8 mouse cellular contexts compared by ENCODE assay signal in genomic region chr2:32288371-32288931, GRCm38 (mm10). TPM values are rescaled to one million over a fixed set of nuclear protein-coding genes. Genes with fewer than 3 reads are reported as not detected.
DNase-seq lines count a peak whose midpoint lies in the region; ATAC-seq and TF ChIP-seq lines count a peak whose summit lies in the region.

No protein-coding gene starts in this region.

- H3K4me1 ChIP-seq in E14TG2a.4 (replicated peaks; ENCODE audit: low read depth, low read length) = peaks cover 30% of the 10 kb centered on the region
- peaks cover 9% of the 10 kb centered on the region; the same call in 1 of the 2 replicates for H3K4me1 ChIP-seq in forebrain, embryonic 11.5 days (replicated peaks; ENCODE audit: control insufficient read depth, insufficient read depth, low read length)
- H3K4me1 ChIP-seq in limb, embryonic 12.5 days (replicated peaks) = peaks cover 14% of the 10 kb centered on the region
- peaks cover 26% of the 10 kb centered on the region for H3K4me1 ChIP-seq in midbrain, embryonic 15.5 days

- H3K36me3 ChIP-seq in E14TG2a.4 (ENCODE audit: insufficient read depth, low read length) = peaks cover 59% of the 10 kb centered on the region
- H3K36me3 ChIP-seq in forebrain, embryonic 11.5 days (ENCODE audit: control insufficient read depth, insufficient read depth, low read length) = no peaks in the 10 kb centered on the region; the same call in 1 of the 2 replicates
- H3K36me3 ChIP-seq in limb, embryonic 12.5 days = peaks cover 45% of the 10 kb centered on the region
- peaks cover 10% of the 10 kb centered on the region; the same call in 1 of the 2 replicates for H3K36me3 ChIP-seq in midbrain, embryonic 15.5 days (replicated peaks)

- TF ChIP-seq CTCF in E14TG2a.4 (conservative IDR thresholded peaks at IDR 0.05; ENCODE audit: low read length) = no peak

- H3K27me3 ChIP-seq in E14TG2a.4 (ENCODE audit: insufficient read depth, low read length) = no peaks in the 10 kb centered on the region
- no peaks in the 10 kb centered on the region for H3K27me3 ChIP-seq in forebrain, embryonic 11.5 days (ENCODE audit: control insufficient read depth, insufficient read depth, low read length)
- H3K27me3 ChIP-seq in limb, embryonic 12.5 days = no peaks in the 10 kb centered on the region
- no peaks in the 10 kb centered on the region for H3K27me3 ChIP-seq in midbrain, embryonic 15.5 days (replicated peaks)

- DNase-seq in cerebellum, adult 9-11 months = peak; percentile 78
- DNase-seq in cerebellum, postnatal 10 days = no peak
- no peak for DNase-seq in forebrain, embryonic 11.5 days (ENCODE audit: low spot score)
- DNase-seq in frontal cortex, adult 2 months (ENCODE audit: extremely low spot score in 1 of 2, low spot score in 1 of 2) = no peak
- DNase-seq in left cerebral cortex, postnatal 25 days (ENCODE audit: low spot score in 2 of 2) = no peak

- no peaks in the 10 kb centered on the region for H3K9me3 ChIP-seq in E14TG2a.4 (ENCODE audit: low read length)
- no peaks in the 10 kb centered on the region for H3K9me3 ChIP-seq in forebrain, embryonic 11.5 days (ENCODE audit: control insufficient read depth, low read length)
- H3K9me3 ChIP-seq in limb, embryonic 12.5 days = no peaks in the 10 kb centered on the region
- H3K9me3 ChIP-seq in midbrain, embryonic 15.5 days = no peaks in the 10 kb centered on the region

- WGBS in forebrain, embryonic 11.5 days = 3% methylated on average over 23 of the region's 29 CpGs
- WGBS in limb, embryonic 12.5 days = 2% methylated on average over 29 of the region's 29 CpGs
- WGBS in midbrain, embryonic 15.5 days = 1% methylated on average over 29 of the region's 29 CpGs

- H3K4me3 ChIP-seq in E14TG2a.4 (replicated peaks; ENCODE audit: low read length) = peak overlapping the region; percentile 92
- H3K4me3 ChIP-seq in forebrain, embryonic 11.5 days (ENCODE audit: low read depth, low read length) = peak overlapping the region; percentile 94
- peak overlapping the region; percentile 93 for H3K4me3 ChIP-seq in limb, embryonic 12.5 days (replicated peaks)
- H3K4me3 ChIP-seq in midbrain, embryonic 15.5 days = peak overlapping the region; percentile 80

- no peak overlapping the region for H3K27ac ChIP-seq in forebrain, embryonic 11.5 days (ENCODE audit: low read depth, low read length)
- peak overlapping the region; percentile 53 for H3K27ac ChIP-seq in limb, embryonic 12.5 days
- peak overlapping the region; percentile 70 for H3K27ac ChIP-seq in midbrain, embryonic 15.5 days

- peak; percentile 64 for ATAC-seq in forebrain, embryonic 11.5 days (replicated peaks; ENCODE audit: low FRiP score)
- ATAC-seq in limb, embryonic 12.5 days (ENCODE audit: insufficient number of reproducible peaks, insufficient read depth, low FRiP score, low TSS enrichment, low read depth) = peak; percentile 60
- ATAC-seq in midbrain, embryonic 15.5 days (replicated peaks) = peak; percentile 67

- H3K4me2 ChIP-seq in forebrain, embryonic 11.5 days (ENCODE audit: low read depth, low read length, severe bottlenecking) = peak overlapping the region; percentile 83
- H3K4me2 ChIP-seq in limb, embryonic 12.5 days = peak overlapping the region; percentile 91
- peak overlapping the region; percentile 86 for H3K4me2 ChIP-seq in midbrain, embryonic 15.5 days

- intact Hi-C loops in left cerebral cortex, postnatal 25 days (cut with DNase I) = loop anchor here (1.0 to 5.0 kb wide), 2 partner anchors 28 to 151 kb away; partner anchors contain the start of gene Uck1

- peak overlapping the region; percentile 76 for H3K9ac ChIP-seq in forebrain, embryonic 11.5 days (ENCODE audit: low read length)
- H3K9ac ChIP-seq in limb, embryonic 12.5 days (replicated peaks) = peak overlapping the region; percentile 77
- peak overlapping the region; percentile 74 for H3K9ac ChIP-seq in midbrain, embryonic 15.5 days

RNA-seq across cellular contexts. Expression of gene Swi5, which starts 0.6 kb away (rescaled TPM):
- polyA plus RNA-seq in forebrain, embryonic 11.5 days (2014; fragmentation: Nextera tagmentation; extraction: Ambion mirVana) = 345 and 373 TPM in 2 replicates
- polyA plus RNA-seq in limb, embryonic 12.5 days (2016; fragmentation: Nextera tagmentation; extraction: Ambion mirVana) = 368 and 439 TPM in 2 replicates
- 404 TPM in 2 replicates for polyA plus RNA-seq in midbrain, embryonic 15.5 days (2015; fragmentation: Nextera tagmentation; extraction: Ambion mirVana)
- 267 and 274 TPM in 2 replicates for polyA plus RNA-seq in frontal cortex, adult 2 months (2012; rRNA removed)
- total RNA-seq in left cerebral cortex, postnatal 25 days (2021) = 100 to 1,000 TPM; 213 to 214 TPM

RNA-seq across cellular contexts. Expression of gene Golga2, which starts 1.3 kb away (rescaled TPM):
- polyA plus RNA-seq in forebrain, embryonic 11.5 days (2014; fragmentation: Nextera tagmentation; extraction: Ambion mirVana) = 22.4 and 22.6 TPM in 2 replicates
- 24.9 and 28.4 TPM in 2 replicates for polyA plus RNA-seq in limb, embryonic 12.5 days (2016; fragmentation: Nextera tagmentation; extraction: Ambion mirVana)
- polyA plus RNA-seq in midbrain, embryonic 15.5 days (2015; fragmentation: Nextera tagmentation; extraction: Ambion mirVana) = 34.1 and 35.6 TPM in 2 replicates
- 59.2 and 66.6 TPM in 2 replicates for polyA plus RNA-seq in frontal cortex, adult 2 months (2012; rRNA removed)
- 10 to 100 TPM; 82.6 to 82.8 TPM for total RNA-seq in left cerebral cortex, postnatal 25 days (2021)

RNA-seq across cellular contexts. Expression of gene Uck1, which starts 28.5 kb away (rescaled TPM):
- 78.4 and 89.0 TPM in 2 replicates for polyA plus RNA-seq in forebrain, embryonic 11.5 days (2014; fragmentation: Nextera tagmentation; extraction: Ambion mirVana)
- polyA plus RNA-seq in limb, embryonic 12.5 days (2016; fragmentation: Nextera tagmentation; extraction: Ambion mirVana) = 64.8 and 65.3 TPM in 2 replicates
- polyA plus RNA-seq in midbrain, embryonic 15.5 days (2015; fragmentation: Nextera tagmentation; extraction: Ambion mirVana) = 112 and 117 TPM in 2 replicates
- 69.5 and 72.7 TPM in 2 replicates for polyA plus RNA-seq in frontal cortex, adult 2 months (2012; rRNA removed)
- total RNA-seq in left cerebral cortex, postnatal 25 days (2021) = 10 to 100 TPM; 51.6 to 55.8 TPM

RNA-seq across cellular contexts. Expression of gene Pomt1, which starts 52.1 kb away (rescaled TPM):
- 26.3 and 33.3 TPM in 2 replicates for polyA plus RNA-seq in forebrain, embryonic 11.5 days (2014; fragmentation: Nextera tagmentation; extraction: Ambion mirVana)
- polyA plus RNA-seq in limb, embryonic 12.5 days (2016; fragmentation: Nextera tagmentation; extraction: Ambion mirVana) = 26.8 and 29.4 TPM in 2 replicates
- polyA plus RNA-seq in midbrain, embryonic 15.5 days (2015; fragmentation: Nextera tagmentation; extraction: Ambion mirVana) = 32.8 and 37.7 TPM in 2 replicates
- polyA plus RNA-seq in frontal cortex, adult 2 months (2012; rRNA removed) = 20.4 and 21.6 TPM in 2 replicates
- 10 to 100 TPM; 21.4 to 24.4 TPM for total RNA-seq in left cerebral cortex, postnatal 25 days (2021)
